Mouse (Mus musculus) midbrain, postnatal 0 days (tissue): ENCODE measurements at regions not wholly inside any gene's neighbourhood (a gene's known extent, or its start where the extent isn't known, plus 50 kb on each side); places are given as distances from the start of the nearest gene placed in this dataset.

Experiments used
- ATAC-seq: fragments of 200-750 bp; cut with Nextera tagmentation; 2 replicates; pipeline ENCODE4 v1.8.0; 2017; ENCODE audit warnings: moderate number of reproducible peaks, mild to moderate bottlenecking, moderate TSS enrichment, moderate library complexity; ENCODE audit not compliant: low FRiP score
- DNase-seq: peaks from one replicate; pipeline ENCODE4 v3.0.0-alpha.2; 2015; ENCODE audit warnings: low spot score
- H3K27ac ChIP-seq: fragments of 300-500 bp; sonication (generic); 2 replicates; pipeline ENCODE4 v1.5.1; 2014; ENCODE audit warnings: low read depth, mild to moderate bottlenecking, low read length, mixed read lengths
- H3K27me3 ChIP-seq: fragments of 300-500 bp; sonication (generic); 2 replicates; pipeline ENCODE4 v1.6.1; 2014; ENCODE audit warnings: low read length, control low read depth, mixed read lengths; ENCODE audit not compliant: insufficient read depth
- H3K36me3 ChIP-seq: fragments of 300-500 bp; sonication (generic); 2 replicates; pipeline ENCODE4 v1.6.1; 2014; ENCODE audit warnings: low read length, control low read depth, mixed read lengths; ENCODE audit not compliant: insufficient read depth
- H3K4me1 ChIP-seq: fragments of 300-500 bp; sonication (generic); 2 replicates; pipeline ENCODE4 v1.6.1; 2014; ENCODE audit warnings: mild to moderate bottlenecking, control low read depth, antibody characterized with exemption, low read length, mixed read lengths; ENCODE audit not compliant: insufficient read depth
- H3K4me2 ChIP-seq: fragments of 300-500 bp; sonication (generic); 2 replicates; pipeline ENCODE4 v1.6.1; 2014; ENCODE audit warnings: low read depth, mild to moderate bottlenecking, low read length, mixed read lengths; ENCODE audit not compliant: poor library complexity, severe bottlenecking
- H3K4me3 ChIP-seq: fragments of 300-500 bp; sonication (generic); 2 replicates; pipeline ENCODE4 v1.5.1; 2014; ENCODE audit warnings: low read depth, mild to moderate bottlenecking, low read length, moderate library complexity
- H3K9ac ChIP-seq: fragments of 300-500 bp; sonication (generic); replicated peaks from 2 replicates; pipeline ENCODE4 v1.6.1; 2014; ENCODE audit warnings: mild to moderate bottlenecking, low read length, moderate library complexity, mixed read lengths; ENCODE audit not compliant: poor library complexity, severe bottlenecking
- H3K9me3 ChIP-seq: fragments of 300-500 bp; sonication (generic); 2 replicates; pipeline ENCODE4 v1.6.1; 2016; ENCODE audit warnings: low read length, control low read depth
- CTCF ChIP-seq: IDR thresholded peaks from 2 replicates; pipeline ENCODE4 v1.5.1; 2016; ENCODE audit warnings: antibody characterized with exemption, mild to moderate bottlenecking
- WGBS: fragments of 180-500 bp; shearing (Covaris S2); extraction: QIAGEN DNeasy Blood & Tissue Kit; methylation state at CpG from one replicate; pipeline ENCODE4 v1.1.7; 2014; 5-methylcytosine and 5-hydroxymethylcytosine counted together

- peak; percentile 60 for DNase-seq
Measured at GRCm38 (mm10) chr4:29482407-29482806, 669.5 kb downstream of the Epha7 start.

GRCm38 (mm10) chr4:29500844-29501243 is 687.9 kb downstream of the Epha7 start:
- H3K9me3 ChIP-seq, result no peaks in the 10 kb centered on the region
- no peaks in the 10 kb centered on the region for H3K36me3 ChIP-seq
- no peak overlapping the region for H3K9ac ChIP-seq
- DNase-seq (no peak), ATAC-seq (no peak)
- no peak overlapping the region for H3K4me3 ChIP-seq
- H3K4me2 ChIP-seq, result no peak overlapping the region
- no peaks in the 10 kb centered on the region for H3K27me3 ChIP-seq
- WGBS, result 93% methylated on average over 1 of the region's 1 CpGs
- TF ChIP-seq CTCF, result no peak
- H3K27ac ChIP-seq, result no peak overlapping the region
- H3K4me1 ChIP-seq, result no peaks in the 10 kb centered on the region

More at GRCm38 (mm10) chr4:29482407-29482806, 669.5 kb downstream of the Epha7 start:
- Histone ChIP-seq H3K36me3 (no peaks in the 10 kb centered on the region), H3K9ac (no peak overlapping the region), H3K4me3 (no peak overlapping the region), H3K27ac (no peak overlapping the region), H3K9me3 (no peaks in the 10 kb centered on the region), H3K4me1 (no peaks in the 10 kb centered on the region), H3K27me3 (no peaks in the 10 kb centered on the region), H3K4me2 (no peak overlapping the region)
- no peak for ATAC-seq
- TF ChIP-seq CTCF, result no peak
- 87% methylated on average over 2 of the region's 2 CpGs for WGBS

- H3K9ac ChIP-seq, result no peak overlapping the region
- H3K27me3 ChIP-seq, result no peaks in the 10 kb centered on the region
- WGBS, result 58% methylated on average over 4 of the region's 4 CpGs
- peak; percentile 41 for TF ChIP-seq CTCF
- H3K36me3 ChIP-seq, result no peaks in the 10 kb centered on the region
- no peak for DNase-seq
- H3K9me3 ChIP-seq, result no peaks in the 10 kb centered on the region
- H3K27ac ChIP-seq, result no peak overlapping the region
- ATAC-seq, result no peak
- no peak overlapping the region for H3K4me3 ChIP-seq
- H3K4me2 ChIP-seq, result no peak overlapping the region
- no peaks in the 10 kb centered on the region for H3K4me1 ChIP-seq
Measured at GRCm38 (mm10) chr4:29525051-29525450, 712.1 kb downstream of the Epha7 start.

GRCm38 (mm10) chr4:29525769-29526658 is 713.1 kb downstream of the Epha7 start:
- H3K4me2 ChIP-seq, result no peak overlapping the region
- no peak overlapping the region for H3K4me3 ChIP-seq
- no peak overlapping the region for H3K27ac ChIP-seq
- no peak for TF ChIP-seq CTCF
- DNase-seq (peak; percentile 18), ATAC-seq (no peak)
- H3K27me3 ChIP-seq, result no peaks in the 10 kb centered on the region
- no peak overlapping the region for H3K9ac ChIP-seq
- no peaks in the 10 kb centered on the region for H3K4me1 ChIP-seq
- H3K9me3 ChIP-seq, result no peaks in the 10 kb centered on the region
- H3K36me3 ChIP-seq, result no peaks in the 10 kb centered on the region
- WGBS, result 81% methylated on average over 5 of the region's 5 CpGs
